In genomic region chr9:100580196-100580740, GRCm38 (mm10) we compare ENCODE assay signal across 11 mouse cellular contexts. TPM values are rescaled to one million over a fixed set of nuclear protein-coding genes. Genes with fewer than 3 reads are reported as not detected.
A peak's percentile ranks its signal among the peaks of the same experiment; 100 is the strongest.
DNase-seq lines count a peak whose midpoint lies in the region; ATAC-seq and TF ChIP-seq lines count a peak whose summit lies in the region.
"Had no signal": no experiment of that assay in that cellular context is flagged by ENCODE, and none has a peak within 500 bp of the region (broad histone marks: within the 10 kb centered on the region; RNA-seq: fewer than 3 reads in every experiment).

No protein-coding gene starts in this region.

- no peaks in the 10 kb centered on the region for H3K36me3 ChIP-seq in forebrain, embryonic 14.5 days (ENCODE audit: control insufficient read depth, insufficient read depth, low read length)
- H3K36me3 ChIP-seq: liver, embryonic 13.5 days had no signal

- WGBS in lung, adult 2 months = 62% methylated on average over 20 of the region's 20 CpGs
- WGBS in forebrain, embryonic 14.5 days = 29% methylated on average over 20 of the region's 20 CpGs

- no peak overlapping the region for H3K4me3 ChIP-seq in lung, adult 2 months (replicated peaks; ENCODE audit: extremely low read depth, low read depth, low read length)
- H3K4me3 ChIP-seq in forebrain, embryonic 14.5 days (ENCODE audit: low read depth, low read length) = no peak overlapping the region
- H3K4me3 ChIP-seq: erythroblast, embryonic 14.5 days; liver, embryonic 13.5 days had no signal

- H3K4me2 ChIP-seq in forebrain, embryonic 14.5 days (ENCODE audit: low read length) = peak overlapping the region; percentile 14; the same call in 1 of the 2 replicates
- H3K4me2 ChIP-seq: liver, embryonic 13.5 days had no signal

- no peak for TF ChIP-seq POLR2A in lung, adult 2 months (IDR thresholded peaks at IDR 0.05; ENCODE audit: borderline replicate concordance, extremely low read depth, low read depth, low read length)

- H3K9ac ChIP-seq in forebrain, embryonic 14.5 days (ENCODE audit: low read length) = no peak overlapping the region
- H3K9ac ChIP-seq: liver, embryonic 13.5 days had no signal

- H3K9me3 ChIP-seq in forebrain, embryonic 14.5 days (replicated peaks; ENCODE audit: control insufficient read depth, low read length) = no peaks in the 10 kb centered on the region
- H3K9me3 ChIP-seq: liver, embryonic 13.5 days had no signal

- no peaks in the 10 kb centered on the region for H3K27me3 ChIP-seq in forebrain, embryonic 14.5 days (replicated peaks; ENCODE audit: control insufficient read depth, insufficient read depth, low read length)
- H3K27me3 ChIP-seq: liver, embryonic 13.5 days had no signal

- peaks cover 6% of the 10 kb centered on the region for H3K4me1 ChIP-seq in lung, adult 2 months (ENCODE audit: control insufficient read depth, insufficient read depth, low read length)
- peaks cover 11% of the 10 kb centered on the region for H3K4me1 ChIP-seq in forebrain, embryonic 14.5 days (ENCODE audit: control insufficient read depth, insufficient read depth, low read length)

- TF ChIP-seq CTCF in lung, adult 2 months (IDR thresholded peaks at IDR 0.05; ENCODE audit: insufficient read depth, low read length) = no peak

- DNase-seq in lung, adult 2 months = peak; percentile 25
- no peak for DNase-seq in lung, postnatal 10 days
- peak; percentile 68 for DNase-seq in R1 (ENCODE audit: low read depth, low spot score)
- peak; percentile 60 for DNase-seq in forebrain, embryonic 14.5 days (ENCODE audit: low spot score)
- peak; percentile 63 for DNase-seq in retina, postnatal 1 day
- DNase-seq in right cerebral cortex, postnatal 10 days (ENCODE audit: low spot score in 2 of 2) = no peak
- no peak for DNase-seq in urinary bladder, adult 2 months (ENCODE audit: low spot score)
- DNase-seq: adrenal gland, postnatal 14 days; liver, embryonic 13.5 days; spleen, adult 18-20 months had no signal

- H3K27ac ChIP-seq in forebrain, embryonic 14.5 days (ENCODE audit: low read depth, low read length) = no peak overlapping the region
- H3K27ac ChIP-seq: liver, embryonic 13.5 days had no signal

- no peak for ATAC-seq in forebrain, embryonic 14.5 days

RNA-seq across cellular contexts. Expression of gene Slc35g2, which starts 9.4 kb away (rescaled TPM):
- 5.4 and 9.0 TPM in 2 replicates for polyA plus RNA-seq in lung, adult 2 months (2012; rRNA removed)
- 8.6 and 9.5 TPM in 2 replicates for polyA plus RNA-seq in forebrain, embryonic 14.5 days (2014; fragmentation: Nextera tagmentation; extraction: Ambion mirVana)
- polyA plus RNA-seq in urinary bladder, adult 2 months (2012; rRNA removed) = 3.7 and 4.1 TPM in 2 replicates
- polyA plus RNA-seq: erythroblast, embryonic 14.5 days had no signal

RNA-seq across cellular contexts. Expression of gene Stag1, which starts 17.3 kb away (rescaled TPM):
- 3.0 and 4.2 TPM in 2 replicates for polyA plus RNA-seq in lung, adult 2 months (2012; rRNA removed)
- 36.4 and 50.7 TPM in 2 replicates for polyA plus RNA-seq in forebrain, embryonic 14.5 days (2014; fragmentation: Nextera tagmentation; extraction: Ambion mirVana)
- polyA plus RNA-seq in urinary bladder, adult 2 months (2012; rRNA removed) = 16.7 and 20.2 TPM in 2 replicates

RNA-seq across cellular contexts. Expression of gene Nck1, which starts 34.3 kb away (rescaled TPM):
- polyA plus RNA-seq in lung, adult 2 months (2012; rRNA removed) = 4.3 and 8.7 TPM in 2 replicates
- 52.2 and 54.6 TPM in 2 replicates for polyA plus RNA-seq in forebrain, embryonic 14.5 days (2014; fragmentation: Nextera tagmentation; extraction: Ambion mirVana)
- polyA plus RNA-seq in urinary bladder, adult 2 months (2012; rRNA removed) = 39.9 and 46.6 TPM in 2 replicates

Comparison
In these comparisons a context has a peak if more than half of its experiments do, and no peak if none do; other contexts are left out.
1. DNase-seq: peak in lung, adult 2 months (single experiment), R1 (single experiment), forebrain, embryonic 14.5 days (single experiment) and retina, postnatal 1 day (single experiment); none in lung, postnatal 10 days (single experiment), right cerebral cortex, postnatal 10 days (0 of 2) and urinary bladder, adult 2 months (single experiment).